Mouse (Mus musculus) olfactory bulb, adult 2 months (tissue): ENCODE measurements at regions not wholly inside any gene's neighbourhood (a gene's known extent, or its start where the extent isn't known, plus 50 kb on each side); places are given as distances from the start of the nearest gene placed in this dataset.

Experiments used
- CTCF ChIP-seq: fragments of 200-500 bp; IDR thresholded peaks from 2 replicates; pipeline ENCODE4 v1.5.1; 2012; ENCODE audit warnings: low read depth, mild to moderate bottlenecking, low read length, moderate library complexity; ENCODE audit not compliant: insufficient read depth
- POLR2A ChIP-seq: fragments of 200-500 bp; IDR thresholded peaks from 2 replicates; pipeline ENCODE4 v1.6.1; 2012; ENCODE audit warnings: mild to moderate bottlenecking, low read depth, low read length, moderate library complexity; ENCODE audit not compliant: insufficient read depth

DNA sequence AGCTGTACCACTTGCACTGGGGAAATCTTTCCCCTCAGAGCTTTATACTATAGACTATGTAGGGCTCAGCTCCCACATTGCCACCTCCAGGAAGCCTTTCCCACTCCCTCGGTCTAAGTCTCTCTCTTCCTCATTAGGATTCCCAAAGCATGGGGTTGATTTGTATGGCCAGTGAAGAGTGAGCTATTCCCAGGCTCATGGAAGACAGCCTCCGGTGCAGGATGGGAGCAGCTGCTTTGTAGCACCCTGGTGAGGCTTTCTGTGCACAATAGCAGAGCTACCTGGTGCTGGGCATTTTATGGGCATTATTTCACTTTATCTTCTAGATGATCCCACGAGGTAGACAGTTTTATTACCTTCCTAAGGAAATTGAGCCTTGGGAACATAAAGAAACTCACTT lies 717.8 kb upstream of the Gm19410 start:
- TF ChIP-seq CTCF (no peak), POLR2A (no peak)
